Mouse (Mus musculus) liver, adult 2 months (tissue): ENCODE data around the gene Plekha3.

Source experiments
- CTCF ChIP-seq: fragments of 200-500 bp; IDR thresholded peaks from 2 replicates; pipeline ENCODE4 v1.5.1; 2011; ENCODE audit warnings: low read depth, low read length, control low read depth
- POLR2A ChIP-seq: fragments of 200-500 bp; IDR thresholded peaks from 2 replicates; pipeline ENCODE4 v1.6.1; 2011; ENCODE audit warnings: low read length, control low read depth; ENCODE audit not compliant: insufficient read depth; ENCODE audit errors: extremely low read depth

- TF ChIP-seq POLR2A = no peak
- TF ChIP-seq CTCF = no peak
Measured at GRCm38 (mm10) chr2:76688162-76688561, 13.1 kb downstream of the Plekha3 start.
